Mouse (Mus musculus) megakaryocyte, embryonic 14.5 days (primary cell): ENCODE results near the gene Cish.

Experiments used
- FLI1 ChIP-seq: IDR thresholded peaks from 2 replicates; pipeline ENCODE4 v1.6.1; 2012; ENCODE audit warnings: low read length, inconsistent platforms, mixed read lengths
- GATA1 ChIP-seq: IDR thresholded peaks from 3 replicates; pipeline ENCODE4 v1.6.1; 2012; ENCODE audit warnings: mixed read lengths, low read length, inconsistent platforms, borderline replicate concordance

- no peak for TF ChIP-seq FLI1
- TF ChIP-seq GATA1 = no peak
Measured at GRCm38 (mm10) chr9:107323558-107323957, 27.7 kb downstream of the Cish start.
